Mouse (Mus musculus) adrenal gland, adult 2 months (tissue): ENCODE results near the gene Ptprg. TPM values are rescaled to one million over a fixed set of nuclear protein-coding genes. Genes with fewer than 3 reads are reported as not detected.

Source experiments
- DNase-seq: peaks from one replicate; pipeline ENCODE4 v3.0.0; 2021
- long read RNA-seq: library from polyadenylated mRNA; stranded (forward); transcript quantifications from one replicate; pipeline ENCODE4 v2.0.0, GENCODE M21; 2021
- polyA plus RNA-seq: library from polyadenylated mRNA; depleted of rRNA; stranded (reverse); fragments of >200 nt; gene quantifications from 2 replicates; pipeline ENCODE4 v1.2.3, GENCODE M21; 2012; rRNA removed
- total RNA-seq, 2 experiments: library from RNA; stranded (reverse); gene quantifications; 2 replicates each; pipeline ENCODE4 v1.2.3; 2021

Ptprg gene
- total RNA-seq, result 100 to 1,000 TPM in 1 of 2 experiments, 10 to 100 TPM in 1; 92.6 to 116 TPM
- 75.9 and 130 TPM in 2 replicates for polyA plus RNA-seq
- long read RNA-seq, partial matches to known transcripts, result 2 of 7 reads
- long read RNA-seq, other reads (novel, unspliced or antisense), result 5 of 7 reads

GRCm38 (mm10) chr14:11553273-11553665 lies at the start of gene Ptprg:
Ptprg (plus strand) TSS chr14:11553532.
- peak; percentile 93 for DNase-seq

DNA sequence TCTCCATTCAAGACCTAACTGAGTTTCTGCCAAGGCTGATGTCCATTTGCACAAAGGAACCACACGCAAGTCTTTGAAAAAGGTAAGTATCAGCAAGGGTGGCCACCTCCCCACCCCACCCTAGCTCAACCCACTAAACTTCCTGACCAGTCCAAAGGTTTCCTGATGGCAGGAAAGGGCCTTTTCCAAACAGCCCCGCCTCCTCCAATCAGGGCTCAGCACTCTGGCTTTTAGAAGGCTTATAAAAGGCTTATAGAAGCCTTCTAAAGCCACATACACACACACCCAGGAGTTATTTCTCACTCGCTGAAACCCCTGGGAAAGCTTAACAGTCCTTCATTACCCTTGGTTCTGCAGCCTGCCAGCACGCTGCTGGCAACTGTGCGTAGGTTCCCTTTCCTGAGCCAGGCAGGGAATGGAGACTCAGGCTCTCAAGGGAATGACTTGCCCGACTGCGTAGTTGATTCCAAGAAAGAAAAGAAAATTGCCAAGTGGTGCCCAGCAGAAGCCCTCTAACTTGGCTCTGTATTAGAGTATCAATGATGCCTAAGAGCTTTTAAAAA lies 49.4 kb upstream of the Ptprg start:
- DNase-seq, result peak; percentile 27

DNA sequence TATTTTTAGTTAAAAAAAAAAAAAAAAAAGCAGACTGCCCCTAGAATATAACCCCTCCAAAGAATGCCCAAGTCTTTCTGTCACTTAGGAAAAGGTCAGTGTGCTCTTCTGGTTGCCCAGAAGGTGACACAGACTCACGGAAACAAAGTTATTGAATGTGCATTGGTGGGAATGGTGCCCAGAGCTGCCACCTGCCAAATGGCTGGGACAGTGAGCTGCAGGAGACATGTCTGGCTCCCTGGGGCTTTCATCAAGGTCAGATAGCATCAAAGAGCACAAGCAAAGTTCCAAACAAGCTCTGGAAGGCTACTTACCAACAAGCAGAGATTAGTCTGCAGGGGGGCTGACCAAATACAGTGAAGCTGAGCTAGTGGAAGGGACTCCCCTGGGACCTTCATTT lies 43.2 kb upstream of the Ptprg start:
- DNase-seq, result peak; percentile 57

DNA sequence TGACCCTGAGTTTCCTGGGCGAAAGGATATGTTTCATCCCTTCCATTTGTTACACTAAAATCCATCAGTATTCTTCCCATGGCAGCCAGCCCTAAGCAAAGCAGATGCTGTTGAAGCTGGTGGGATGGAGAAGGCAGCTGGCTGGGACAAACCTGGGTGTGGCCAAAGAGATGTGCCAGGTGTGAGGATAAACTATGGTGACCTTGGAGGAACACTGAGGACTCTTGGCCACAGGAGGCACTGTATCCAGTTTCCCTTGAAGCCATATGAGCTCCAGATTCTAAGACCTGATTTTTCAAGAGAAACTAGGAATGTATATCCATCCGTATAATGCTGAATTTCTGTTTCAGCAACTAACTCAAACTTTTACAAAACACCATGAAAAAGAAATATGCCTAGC lies 34.2 kb upstream of the Ptprg start:
- no peak for DNase-seq

GRCm38 (mm10) chr14:11523052-11523451 lies 30.3 kb upstream of the Ptprg start:
- no peak for DNase-seq

DNA sequence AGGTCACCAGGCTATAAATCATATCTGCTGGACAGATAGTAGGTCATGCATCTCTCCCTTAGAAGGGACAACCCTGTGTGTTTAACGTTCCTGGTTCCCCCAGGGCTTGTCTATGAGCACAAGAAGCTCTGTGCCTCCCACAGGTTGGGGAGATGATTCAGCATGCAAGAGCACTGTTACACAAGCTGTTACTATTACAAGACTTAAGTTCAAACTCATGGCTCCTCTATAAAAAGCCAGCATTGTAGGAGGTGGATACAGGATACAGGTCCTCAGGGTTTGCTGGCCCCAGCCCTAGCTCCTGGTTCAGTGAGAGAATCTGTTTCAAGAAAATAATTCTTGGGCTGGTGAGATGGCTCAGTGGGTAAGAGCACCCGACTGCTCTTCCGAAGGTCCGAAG lies 23.7 kb upstream of the Ptprg start:
- no peak for DNase-seq

DNA sequence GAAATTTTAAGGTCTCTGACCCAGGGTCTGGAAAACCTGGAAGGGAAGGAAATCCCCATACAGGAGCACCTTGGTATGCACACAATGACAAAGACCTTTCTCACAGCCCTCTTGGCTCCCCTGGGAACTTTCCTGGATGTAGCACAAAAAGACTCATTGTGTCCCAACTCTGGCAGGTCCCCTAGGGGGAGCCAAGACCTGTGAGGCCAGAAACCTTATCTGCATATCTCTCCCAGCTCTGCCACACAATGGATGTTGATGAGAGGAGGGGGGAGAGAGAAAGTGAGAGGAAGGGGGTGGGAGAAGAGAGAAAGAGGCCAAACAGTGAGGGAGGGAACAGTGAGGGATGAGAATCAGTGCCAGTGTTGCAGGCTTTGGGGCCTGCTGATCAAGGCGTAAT lies 18.9 kb upstream of the Ptprg start:
- DNase-seq, result peak; percentile 9

DNA sequence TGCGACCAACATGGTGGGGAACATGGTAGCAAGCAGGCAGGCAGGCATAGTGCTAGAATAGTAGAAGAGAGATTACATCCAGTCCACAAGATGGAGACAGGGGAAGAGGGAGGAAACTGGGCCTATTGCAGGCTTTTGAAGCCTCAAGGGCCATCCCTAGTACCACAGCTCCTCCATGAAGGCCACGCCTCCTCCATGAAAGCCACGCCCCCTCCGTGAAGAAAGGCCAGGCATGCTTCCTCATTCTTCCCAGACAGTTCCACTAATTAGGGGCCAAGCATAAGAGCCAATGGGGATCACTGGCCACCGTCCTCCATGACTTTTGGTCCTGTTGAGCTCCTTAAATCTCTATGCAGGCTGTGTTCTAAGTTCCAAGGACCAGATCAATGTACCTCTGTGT lies 17.2 kb upstream of the Ptprg start:
- DNase-seq, result no peak

DNA sequence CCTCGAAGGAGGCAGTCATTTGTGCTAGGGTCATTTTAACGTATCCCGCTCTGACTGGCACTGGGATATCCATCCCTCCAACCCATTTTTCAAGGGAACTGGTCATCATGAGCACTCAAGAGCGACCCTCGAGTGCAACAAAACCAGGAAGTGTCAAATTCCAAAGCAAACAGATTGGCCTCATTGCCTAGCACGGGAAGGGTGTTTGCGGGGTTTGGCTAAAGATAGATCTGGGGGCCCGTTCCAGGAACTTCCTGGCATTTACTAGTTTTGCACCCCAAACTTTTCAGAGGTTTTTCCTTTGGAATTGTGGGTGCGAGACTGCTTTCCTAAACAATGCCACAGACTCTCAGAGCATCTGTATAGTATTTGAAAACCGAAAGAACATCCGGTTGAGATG lies 1.4 kb upstream of the Ptprg start:
- no peak for DNase-seq

DNA sequence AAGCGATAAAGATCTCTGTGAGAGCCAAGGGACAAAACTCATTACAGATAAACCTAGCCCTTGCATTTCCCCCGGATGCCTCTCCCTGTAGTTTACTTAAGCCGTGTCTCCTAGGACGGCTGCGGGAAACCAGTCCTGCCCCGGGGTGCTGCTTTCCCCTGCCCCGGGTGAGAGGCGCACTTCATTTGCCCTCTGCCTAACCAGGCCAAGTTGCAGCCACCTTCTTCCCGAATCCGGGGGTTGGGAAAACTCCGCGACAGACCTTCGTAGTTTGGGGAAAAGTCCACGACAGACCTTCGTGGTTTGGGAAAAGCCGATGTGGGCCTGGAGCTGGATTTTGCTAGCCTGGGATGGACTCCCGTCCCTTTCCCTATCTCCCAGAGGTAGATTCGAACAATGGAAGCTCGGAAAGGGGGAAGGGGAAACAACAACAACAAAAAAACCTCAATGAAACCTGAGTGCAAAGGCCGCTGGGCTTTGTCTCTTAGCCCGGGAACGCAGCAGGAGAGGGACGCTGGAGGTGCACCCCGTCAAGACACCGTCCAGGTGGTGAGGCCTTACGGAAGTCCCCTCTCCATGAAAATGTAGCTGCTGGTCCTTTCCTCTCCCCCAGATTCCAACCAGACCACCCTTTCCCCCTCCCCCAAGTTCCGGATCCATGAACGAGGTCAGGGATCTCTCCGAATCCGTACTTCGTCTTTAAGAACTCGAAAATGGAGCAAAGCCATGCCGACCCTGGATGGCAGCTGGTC lies 635 bp upstream of the Ptprg start:
- DNase-seq, result peak; percentile 71

DNA sequence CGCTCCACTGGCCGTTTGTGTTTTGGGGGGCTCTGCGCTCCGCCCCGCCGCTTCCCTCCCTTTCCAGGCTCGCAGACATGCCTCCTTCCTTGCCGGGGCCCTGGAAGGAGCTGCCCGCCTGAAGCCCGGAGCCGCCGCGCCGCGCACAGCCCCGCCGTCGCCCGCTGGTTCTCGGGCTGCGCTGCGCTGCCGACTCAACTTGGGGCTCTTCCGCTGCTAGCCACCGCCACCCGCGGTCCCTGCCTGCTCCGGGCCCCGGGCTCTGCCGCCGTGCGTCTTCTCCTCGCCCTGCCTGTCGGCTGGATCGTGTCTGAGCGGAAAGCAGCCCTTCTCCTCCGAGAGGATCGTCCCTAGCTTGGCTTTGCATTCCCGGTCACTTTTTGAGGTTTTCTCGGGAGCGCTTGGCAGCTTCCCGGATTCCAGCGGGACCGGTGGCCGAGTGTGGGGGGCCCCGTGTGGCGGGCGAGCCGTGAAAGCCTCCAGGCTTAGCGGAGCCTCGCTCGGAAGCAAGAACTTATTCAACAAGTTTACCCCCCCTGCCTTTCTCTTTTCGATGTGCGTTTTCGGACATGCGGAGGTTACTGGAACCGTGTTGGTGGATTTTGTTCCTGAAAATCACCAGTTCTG lies 460 bp downstream of the Ptprg start:
- DNase-seq, result peak; percentile 72

GRCm38 (mm10) chr14:11554306-11555041 lies 1.1 kb downstream of the Ptprg start:
- DNase-seq, result peak; percentile 81

DNA sequence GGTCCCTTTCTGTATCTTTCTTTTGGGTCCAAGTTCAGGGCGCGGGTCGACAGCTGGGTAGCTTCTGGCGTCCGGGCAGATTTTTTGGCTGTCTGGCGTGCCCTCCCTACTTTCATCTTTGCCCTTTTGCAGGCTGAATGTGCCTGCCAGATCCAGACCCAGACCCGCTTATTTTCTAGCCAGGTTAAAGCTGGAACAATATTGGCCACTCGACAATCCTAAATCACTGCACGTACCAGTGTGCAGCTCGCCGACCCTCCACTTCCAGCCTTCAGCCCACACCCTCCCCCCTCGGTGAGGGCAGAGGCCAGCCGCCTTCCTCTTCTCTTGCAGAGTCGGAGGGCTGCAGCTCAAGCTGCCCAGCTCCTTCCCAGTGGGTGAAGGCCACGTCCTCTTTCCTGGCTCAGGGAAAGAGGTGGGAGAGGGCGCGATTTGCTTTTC lies 1.7 kb downstream of the Ptprg start:
- peak; percentile 62 for DNase-seq

DNA sequence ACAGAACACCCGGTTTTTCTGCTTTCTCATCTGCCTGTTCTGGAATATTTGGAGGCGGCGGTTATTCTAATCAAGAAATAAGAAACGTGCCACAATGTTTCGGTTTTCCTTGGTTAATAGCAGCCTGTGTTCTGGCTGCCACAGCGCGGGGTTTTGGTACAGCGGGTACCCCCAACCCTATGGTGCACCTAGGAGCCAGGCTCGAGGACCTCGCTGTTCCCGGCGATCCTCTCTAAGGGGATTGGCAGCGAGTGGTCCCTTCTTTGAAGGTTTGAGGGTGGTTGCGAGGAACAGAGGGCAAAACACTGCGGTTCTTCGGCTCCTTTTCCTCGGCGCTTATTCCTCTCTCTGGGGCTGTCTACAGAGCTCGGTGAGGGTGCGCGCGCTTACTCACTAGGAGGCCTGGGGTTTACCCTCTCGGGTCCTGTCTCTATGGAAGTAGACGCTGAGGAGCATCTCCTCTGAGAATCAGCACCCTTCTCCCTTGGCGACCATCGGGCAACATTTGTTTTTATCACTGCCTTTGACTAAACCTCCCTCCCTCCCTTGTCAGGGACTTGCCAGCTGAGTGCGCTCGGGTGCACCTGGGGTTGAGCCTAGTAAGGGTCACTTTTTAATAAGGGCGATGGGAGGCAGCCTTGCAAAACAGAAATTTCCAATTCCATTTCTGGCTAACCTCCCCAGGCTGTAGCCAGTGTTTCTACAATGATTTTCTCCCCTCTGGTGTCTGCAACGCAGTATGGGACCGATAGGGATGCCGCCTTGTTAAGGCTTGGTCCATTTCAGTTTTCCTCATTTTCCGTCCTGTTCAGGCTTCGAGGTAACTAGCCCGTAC lies 2.4 kb downstream of the Ptprg start:
- peak; percentile 64 for DNase-seq

GRCm38 (mm10) chr14:11556356-11557130 lies 3.2 kb downstream of the Ptprg start:
- peak; percentile 83 for DNase-seq

- no peak for DNase-seq
These were observed 5.2 kb downstream of the Ptprg start for GRCm38 (mm10) chr14:11558496-11558895.

- no peak for DNase-seq
These were observed 7.4 kb downstream of the Ptprg start for GRCm38 (mm10) chr14:11560641-11561232.

DNA sequence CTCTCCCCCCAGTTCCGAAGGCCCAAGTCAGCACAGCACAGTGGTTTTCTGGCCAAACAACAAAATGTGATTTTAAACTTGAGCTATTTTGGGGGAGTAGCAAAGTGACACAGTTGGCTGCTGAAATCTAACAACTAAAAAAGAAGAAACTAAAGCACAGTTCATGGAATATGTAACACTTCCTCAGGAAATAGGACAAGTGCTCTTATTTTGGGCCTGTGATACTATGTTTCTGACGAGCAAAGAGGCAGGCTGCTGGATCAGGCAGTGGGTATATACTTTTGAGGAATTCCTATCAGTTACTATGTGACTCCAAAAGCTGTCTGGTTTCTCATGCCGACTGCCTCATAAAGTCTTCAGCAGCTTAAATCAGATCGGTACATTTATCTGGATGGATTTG lies 8.1 kb downstream of the Ptprg start:
- no peak for DNase-seq

DNA sequence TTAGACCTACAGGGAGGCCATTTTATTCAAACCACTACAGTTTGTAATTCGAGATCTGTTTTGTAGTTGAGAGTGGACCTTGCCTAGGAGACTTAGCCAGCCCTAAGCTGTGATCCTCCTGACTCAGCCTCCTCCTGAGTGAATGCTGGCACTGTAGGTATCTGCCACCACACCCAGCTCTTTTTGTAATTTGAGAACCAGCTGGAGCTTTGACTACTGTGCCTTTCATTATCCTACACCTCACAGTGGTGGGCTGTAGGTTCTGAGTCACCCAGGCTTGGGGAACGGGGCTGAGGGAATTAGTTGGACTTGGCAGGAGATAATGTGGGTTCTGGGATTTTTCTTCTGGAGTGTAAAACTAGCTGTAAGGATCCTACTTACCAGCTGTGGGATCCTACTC lies 9.5 kb downstream of the Ptprg start:
- no peak for DNase-seq

- no peak for DNase-seq
These were observed 10.3 kb downstream of the Ptprg start for GRCm38 (mm10) chr14:11563656-11564055.
